Mouse (Mus musculus): ENCODE results near the gene Gm10188. TPM values are rescaled to one million over a fixed set of nuclear protein-coding genes. Genes with fewer than 3 reads are reported as not detected.

Gene Gm10188
- polyA plus RNA-seq, 1 experiment = not detected

DNA sequence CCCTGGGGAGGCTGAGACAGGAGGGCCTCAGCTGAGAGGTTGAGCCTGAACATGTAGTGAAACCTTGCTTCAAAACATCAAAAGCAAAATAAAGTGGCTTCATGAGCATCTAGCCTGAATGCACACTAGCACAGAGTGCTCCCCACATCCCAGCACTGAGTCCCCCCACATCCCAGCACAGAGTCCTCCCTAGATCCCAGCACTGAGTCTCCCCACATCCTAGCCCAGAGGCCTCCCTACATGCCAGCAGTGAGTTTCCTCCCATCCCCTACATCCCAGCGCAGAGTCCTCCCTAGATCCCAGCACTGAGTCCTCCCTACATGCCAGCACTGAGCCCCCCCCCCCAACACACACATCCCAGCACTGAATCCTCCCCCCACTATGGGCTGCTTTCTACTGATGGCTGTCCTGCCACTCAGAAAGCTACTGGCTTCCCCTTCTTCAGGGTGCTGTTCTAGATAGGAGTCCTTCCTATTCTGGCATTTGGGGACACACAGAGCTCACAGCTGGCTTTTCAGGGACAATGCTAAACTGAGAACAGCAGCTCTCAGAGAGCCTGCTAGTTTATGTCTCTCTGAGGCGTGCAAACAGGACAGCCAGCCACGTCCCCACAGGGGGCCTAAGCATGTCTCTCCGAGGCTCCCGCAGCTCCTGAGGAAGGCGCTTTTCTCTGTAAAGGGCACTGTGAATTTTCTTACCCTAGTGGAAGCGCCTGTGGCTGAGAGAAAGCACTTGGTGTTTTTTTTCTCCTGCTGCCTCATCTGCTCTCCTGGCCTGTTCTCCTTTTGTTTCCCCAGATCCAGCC is 2.1 kb upstream of the Gm10188 start:
- no peak overlapping the region for H3K4me3 ChIP-seq (ENCODE audit: insufficient read depth, low read length)
- H3K4me1 ChIP-seq (ENCODE audit: control insufficient read depth, insufficient read depth, low read length) = no peaks in the 10 kb centered on the region
- no peak overlapping the region for H3K27ac ChIP-seq (ENCODE audit: insufficient read depth, low read depth, low read length)
- TF ChIP-seq CTCF (IDR thresholded peaks at IDR 0.05; ENCODE audit: low read depth, low read length) = no peak

GRCm38 (mm10) chr1:132226297-132227080 is 3.1 kb downstream of the Gm10188 start:
- TF ChIP-seq POLR2A (IDR thresholded peaks at IDR 0.05; ENCODE audit: borderline replicate concordance, low read depth, low read length) (no peak), CTCF (IDR thresholded peaks at IDR 0.05; ENCODE audit: low read depth, low read length) (no peak)
- Histone ChIP-seq H3K4me3 (ENCODE audit: insufficient read depth, low read length) (no peak overlapping the region), H3K4me1 (ENCODE audit: control insufficient read depth, insufficient read depth, low read length) (no peaks in the 10 kb centered on the region), H3K27ac (ENCODE audit: insufficient read depth, low read depth, low read length) (no peak overlapping the region)

GRCm38 (mm10) chr1:132222166-132222565 is 7.4 kb downstream of the Gm10188 start:
- H3K27ac ChIP-seq (ENCODE audit: insufficient read depth, low read depth, low read length) = no peak overlapping the region
- TF ChIP-seq POLR2A (IDR thresholded peaks at IDR 0.05; ENCODE audit: borderline replicate concordance, low read depth, low read length) = no peak
- TF ChIP-seq CTCF (IDR thresholded peaks at IDR 0.05; ENCODE audit: low read depth, low read length) = no peak
- no peaks in the 10 kb centered on the region for H3K4me1 ChIP-seq (ENCODE audit: control insufficient read depth, insufficient read depth, low read length)
- no peak overlapping the region for H3K4me3 ChIP-seq (ENCODE audit: insufficient read depth, low read length)

DNA sequence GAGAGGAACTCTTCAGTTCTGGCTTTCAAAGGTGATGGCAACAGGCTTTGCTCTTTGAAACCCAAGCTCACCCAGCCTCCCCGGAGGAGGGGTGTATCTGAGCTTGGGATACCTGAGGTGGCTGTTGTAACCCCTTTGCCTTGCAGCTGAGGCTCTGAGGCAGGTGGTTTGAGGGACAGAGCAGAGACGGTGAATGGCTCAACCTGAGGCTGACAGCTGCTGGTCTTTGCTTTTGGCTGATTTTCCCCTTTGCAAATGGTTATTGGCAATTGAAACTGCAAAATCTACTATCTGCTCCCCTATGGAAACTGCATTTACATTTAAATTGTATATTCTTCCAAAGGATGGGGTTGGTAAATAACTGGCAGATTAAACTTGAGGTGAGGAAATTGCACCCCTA is 7.9 kb downstream of the Gm10188 start:
- TF ChIP-seq POLR2A (IDR thresholded peaks at IDR 0.05; ENCODE audit: borderline replicate concordance, low read depth, low read length) (no peak), CTCF (IDR thresholded peaks at IDR 0.05; ENCODE audit: low read depth, low read length) (no peak)
- Histone ChIP-seq H3K4me3 (ENCODE audit: insufficient read depth, low read length) (no peak overlapping the region), H3K27ac (ENCODE audit: insufficient read depth, low read depth, low read length) (no peak overlapping the region), H3K4me1 (ENCODE audit: control insufficient read depth, insufficient read depth, low read length) (no peaks in the 10 kb centered on the region)

DNA sequence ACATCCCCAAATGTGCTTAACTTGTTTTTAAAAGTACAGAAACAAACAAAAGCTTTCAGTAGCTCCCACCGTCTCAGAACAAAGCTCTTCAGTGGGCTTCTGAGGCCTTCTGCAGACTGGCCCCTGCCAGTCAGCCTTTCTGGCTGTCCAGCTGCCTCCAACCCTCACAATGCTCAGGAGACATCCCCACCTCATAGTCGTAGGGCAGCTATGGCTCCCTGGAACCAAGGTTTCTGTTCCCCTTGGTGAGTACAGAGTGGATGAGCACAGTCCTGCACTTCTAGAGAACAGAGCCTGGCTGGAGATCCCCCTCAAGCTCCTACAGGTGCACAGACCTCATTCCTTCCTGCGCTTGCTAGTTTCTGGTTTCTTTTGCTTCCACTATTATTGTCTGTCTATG is 13.3 kb downstream of the Gm10188 start:
- H3K27ac ChIP-seq (ENCODE audit: insufficient read depth, low read depth, low read length) = no peak overlapping the region
- no peak for TF ChIP-seq CTCF (IDR thresholded peaks at IDR 0.05; ENCODE audit: low read depth, low read length)
- TF ChIP-seq POLR2A (IDR thresholded peaks at IDR 0.05; ENCODE audit: borderline replicate concordance, low read depth, low read length) = no peak
- H3K4me1 ChIP-seq (ENCODE audit: control insufficient read depth, insufficient read depth, low read length) = no peaks in the 10 kb centered on the region
- H3K4me3 ChIP-seq (ENCODE audit: insufficient read depth, low read length) = no peak overlapping the region

DNA sequence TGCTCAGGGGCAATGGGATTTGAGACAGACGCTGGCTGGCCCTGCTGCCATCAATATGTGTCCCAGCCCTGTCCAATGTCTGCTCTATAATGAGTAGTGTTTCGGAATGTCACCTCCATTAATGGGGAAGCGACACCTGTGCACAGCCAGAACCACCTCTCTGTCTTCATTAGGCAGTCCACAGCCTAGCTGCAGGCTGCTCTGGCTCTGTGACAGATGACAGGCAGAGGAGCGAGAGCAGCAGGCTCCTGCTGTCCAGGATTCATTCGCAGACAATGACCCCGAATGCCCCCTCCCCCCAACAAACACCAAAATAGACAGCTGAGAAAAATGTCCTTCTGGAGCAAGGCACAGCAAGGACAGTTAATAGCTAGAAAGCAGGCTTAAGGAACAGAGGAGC is 16.5 kb downstream of the Gm10188 start:
- H3K27ac ChIP-seq (ENCODE audit: insufficient read depth, low read depth, low read length) = no peak overlapping the region
- TF ChIP-seq POLR2A (IDR thresholded peaks at IDR 0.05; ENCODE audit: borderline replicate concordance, low read depth, low read length) (no peak), CTCF (IDR thresholded peaks at IDR 0.05; ENCODE audit: low read depth, low read length) (no peak)
- no peaks in the 10 kb centered on the region for H3K4me1 ChIP-seq (ENCODE audit: control insufficient read depth, insufficient read depth, low read length)
- no peak overlapping the region for H3K4me3 ChIP-seq (ENCODE audit: insufficient read depth, low read length)

- TF ChIP-seq POLR2A (IDR thresholded peaks at IDR 0.05; ENCODE audit: borderline replicate concordance, low read depth, low read length) = no peak
- TF ChIP-seq CTCF (IDR thresholded peaks at IDR 0.05; ENCODE audit: low read depth, low read length) = peak; percentile 96
- Histone ChIP-seq H3K4me1 (ENCODE audit: control insufficient read depth, insufficient read depth, low read length) (no peaks in the 10 kb centered on the region), H3K4me3 (ENCODE audit: insufficient read depth, low read length) (peak overlapping the region; percentile 9; the same call in 1 of the 2 replicates), H3K27ac (ENCODE audit: insufficient read depth, low read depth, low read length) (no peak overlapping the region)
Observed at GRCm38 (mm10) chr1:132212218-132212617, 17.3 kb downstream of the Gm10188 start.

DNA sequence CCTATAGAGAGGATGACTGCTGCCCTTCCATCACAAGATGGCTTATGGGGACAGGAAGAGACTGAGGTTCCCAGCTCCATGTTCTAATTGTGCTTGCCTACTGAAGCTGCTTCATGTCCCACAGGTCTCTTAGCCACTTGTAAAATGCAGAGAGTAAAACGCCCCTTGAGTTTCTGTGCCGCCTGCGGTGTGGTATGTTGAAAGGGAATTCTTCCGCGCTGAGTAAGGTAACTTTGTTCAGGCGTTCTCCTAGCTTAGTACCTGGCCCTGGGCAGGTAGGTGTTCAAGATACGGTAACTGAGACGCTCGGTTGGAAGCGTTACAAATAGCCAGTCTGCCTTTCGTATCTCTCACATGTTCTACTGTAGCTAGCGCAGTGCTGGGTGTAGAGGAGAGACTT is 17.9 kb downstream of the Gm10188 start:
- Histone ChIP-seq H3K27ac (ENCODE audit: insufficient read depth, low read depth, low read length) (no peak overlapping the region), H3K4me1 (ENCODE audit: control insufficient read depth, insufficient read depth, low read length) (no peaks in the 10 kb centered on the region), H3K4me3 (ENCODE audit: insufficient read depth, low read length) (no peak overlapping the region)
- TF ChIP-seq POLR2A (IDR thresholded peaks at IDR 0.05; ENCODE audit: borderline replicate concordance, low read depth, low read length) = no peak
- no peak for TF ChIP-seq CTCF (IDR thresholded peaks at IDR 0.05; ENCODE audit: low read depth, low read length)

DNA sequence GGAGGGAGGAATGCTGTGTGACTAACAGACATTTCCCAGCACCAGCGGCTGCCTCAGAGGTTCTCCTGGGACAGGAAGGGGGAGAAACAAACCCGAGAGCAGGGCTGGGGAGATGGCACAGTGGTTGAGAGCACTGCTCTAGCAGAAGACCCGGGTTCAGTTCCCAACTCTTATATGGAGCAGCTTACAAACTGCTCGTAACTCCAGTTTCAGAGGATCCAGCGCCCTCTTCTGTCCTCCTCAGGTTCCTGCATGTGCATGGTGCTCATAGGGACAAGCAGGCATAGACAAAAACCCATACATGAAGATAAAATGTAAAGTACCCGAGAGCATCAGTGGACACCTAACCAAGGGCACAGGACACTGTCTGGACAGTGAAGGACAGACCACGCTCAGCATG is 18.6 kb downstream of the Gm10188 start:
- TF ChIP-seq CTCF (IDR thresholded peaks at IDR 0.05; ENCODE audit: low read depth, low read length) = peak; percentile 62
- no peak for TF ChIP-seq POLR2A (IDR thresholded peaks at IDR 0.05; ENCODE audit: borderline replicate concordance, low read depth, low read length)
- Histone ChIP-seq H3K4me3 (ENCODE audit: insufficient read depth, low read length) (no peak overlapping the region), H3K27ac (ENCODE audit: insufficient read depth, low read depth, low read length) (no peak overlapping the region), H3K4me1 (ENCODE audit: control insufficient read depth, insufficient read depth, low read length) (peaks cover 2% of the 10 kb centered on the region; the same call in 1 of the 2 replicates)

DNA sequence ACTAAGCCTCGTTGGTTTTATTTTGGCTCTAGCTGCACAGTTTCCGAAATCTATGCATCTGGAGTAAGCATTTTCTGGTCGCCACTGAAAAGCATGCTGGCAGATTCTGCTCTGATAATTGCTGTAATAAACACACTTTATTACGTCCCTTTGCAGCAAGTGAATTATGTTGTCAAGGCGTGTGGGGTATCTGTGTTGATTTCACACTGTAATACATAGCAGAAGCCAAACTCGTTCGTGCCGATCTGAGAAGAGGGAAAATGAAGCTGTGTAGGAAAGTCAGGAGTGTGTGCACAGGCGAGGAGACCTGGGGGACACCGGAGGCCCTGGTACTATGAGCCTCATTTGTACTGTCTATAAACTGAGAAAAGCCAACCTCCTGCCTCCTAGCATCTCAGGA is 20.2 kb downstream of the Gm10188 start:
- no peak overlapping the region for H3K27ac ChIP-seq (ENCODE audit: insufficient read depth, low read depth, low read length)
- TF ChIP-seq POLR2A (IDR thresholded peaks at IDR 0.05; ENCODE audit: borderline replicate concordance, low read depth, low read length) = no peak
- TF ChIP-seq CTCF (IDR thresholded peaks at IDR 0.05; ENCODE audit: low read depth, low read length) = no peak
- no peak overlapping the region for H3K4me3 ChIP-seq (ENCODE audit: insufficient read depth, low read length)
- H3K4me1 ChIP-seq (ENCODE audit: control insufficient read depth, insufficient read depth, low read length) = peaks cover 4% of the 10 kb centered on the region; the same call in 1 of the 2 replicates
